Mouse (Mus musculus): Measurements from ENCODE around the gene Gja5.

Gene Gja5

DNA sequence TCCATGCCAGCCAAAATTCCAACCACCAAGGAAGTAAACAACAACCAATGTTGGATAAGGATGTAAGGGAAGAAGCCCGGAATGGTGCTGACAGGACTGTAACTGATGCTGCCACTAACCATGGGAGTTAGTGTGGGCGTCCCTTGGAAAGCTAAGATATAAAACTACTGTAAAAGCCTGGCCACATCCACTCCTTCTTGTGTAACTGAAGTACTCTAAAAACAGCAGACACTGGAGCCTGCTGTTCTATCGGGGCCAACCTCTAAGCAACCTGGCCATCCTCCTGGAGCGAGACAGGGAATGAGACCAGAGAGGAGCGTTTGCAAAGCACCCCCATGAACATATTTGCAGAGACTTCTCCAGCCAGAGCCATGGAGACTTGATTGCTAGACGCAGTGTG is 213.0 kb downstream of the Gja5 start:
- DNase-seq, result no peak

GRCm38 (mm10) chr3:97118313-97118712 is 213.8 kb downstream of the Gja5 start:
- no peak for DNase-seq

DNA sequence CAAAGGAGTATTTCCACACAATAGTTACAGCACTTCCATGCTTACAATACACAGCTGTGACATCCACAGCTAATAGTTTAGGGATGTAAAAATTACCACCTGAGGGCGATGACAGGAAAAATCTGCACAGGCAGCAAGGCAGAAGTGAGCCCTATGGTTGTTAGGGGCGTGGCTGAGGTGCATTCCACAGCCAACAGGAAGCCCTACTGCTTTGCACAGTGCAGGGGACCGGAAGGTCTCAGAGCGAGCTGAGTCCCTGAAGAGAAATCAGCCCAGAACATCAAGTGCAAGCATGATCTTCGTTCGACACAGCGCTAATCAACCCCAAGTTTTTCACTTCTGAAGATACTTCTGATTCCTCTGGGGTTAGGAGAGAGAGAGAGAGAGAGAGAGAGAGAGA is 219.7 kb downstream of the Gja5 start:
- no peak for DNase-seq
